Mouse (Mus musculus) monocyte, adult 2 months (primary cell): ENCODE results near the gene Hnrnpul1.

Source experiments
- DNase-seq, 2 experiments: peaks; one replicate each; pipeline ENCODE4 v3.0.0; 2022; ENCODE audit warnings: low spot score in 2 of 2, low read depth in 1 of 2

The Hnrnpul1 gene

DNA sequence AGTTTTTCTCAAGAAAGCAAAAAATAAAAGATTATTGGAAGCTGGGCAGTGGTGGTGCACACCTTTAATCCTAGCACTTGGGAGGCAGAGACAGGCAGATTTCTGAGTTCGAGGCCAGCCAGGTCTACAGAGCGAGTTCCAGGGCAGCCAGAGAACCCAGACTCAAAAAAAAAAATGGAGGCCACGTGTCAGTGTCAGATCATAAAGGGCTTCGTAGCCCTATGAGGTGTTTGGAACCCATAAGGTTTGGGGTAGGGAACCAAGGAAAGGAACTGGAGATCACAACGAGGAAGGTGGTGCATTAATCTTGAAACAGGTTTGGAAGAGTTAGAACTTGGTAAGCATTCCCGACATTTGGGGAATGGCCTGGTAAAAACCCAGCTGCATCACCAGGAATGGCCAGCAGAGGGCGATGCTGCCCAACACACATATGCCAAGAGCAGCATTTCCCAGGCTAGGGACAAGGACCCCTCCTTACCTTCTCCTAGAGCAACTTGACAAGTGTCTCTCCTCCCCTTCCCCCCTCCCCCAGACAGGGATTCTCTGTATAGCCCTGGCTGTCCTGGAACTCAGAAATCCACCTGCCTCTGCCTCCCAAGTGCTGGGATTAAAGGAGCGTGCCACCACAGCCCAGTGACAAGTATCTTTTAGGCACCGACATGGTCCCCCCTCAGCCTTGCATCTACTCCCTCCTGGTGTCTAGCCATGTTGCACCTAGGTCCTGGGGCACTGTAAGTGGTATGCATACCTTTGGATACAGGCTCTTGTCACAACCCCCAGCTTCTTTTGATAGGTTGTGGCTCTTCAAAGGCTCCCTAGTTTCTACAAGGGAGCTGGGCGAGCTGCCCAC, 34.6 kb downstream of the Hnrnpul1 start:
- peak in 1 of 2 experiments; percentile 51 for DNase-seq

GRCm38 (mm10) chr7:25718788-25719417, 35.7 kb downstream of the Hnrnpul1 start, which contains the start of gene Ccdc97:
Ccdc97 (minus strand) TSS chr7:25719088.
- DNase-seq: peak; percentile 77 to 83

- no peak for DNase-seq
These were observed 37.1 kb downstream of the Hnrnpul1 start for GRCm38 (mm10) chr7:25717478-25717877.

DNA sequence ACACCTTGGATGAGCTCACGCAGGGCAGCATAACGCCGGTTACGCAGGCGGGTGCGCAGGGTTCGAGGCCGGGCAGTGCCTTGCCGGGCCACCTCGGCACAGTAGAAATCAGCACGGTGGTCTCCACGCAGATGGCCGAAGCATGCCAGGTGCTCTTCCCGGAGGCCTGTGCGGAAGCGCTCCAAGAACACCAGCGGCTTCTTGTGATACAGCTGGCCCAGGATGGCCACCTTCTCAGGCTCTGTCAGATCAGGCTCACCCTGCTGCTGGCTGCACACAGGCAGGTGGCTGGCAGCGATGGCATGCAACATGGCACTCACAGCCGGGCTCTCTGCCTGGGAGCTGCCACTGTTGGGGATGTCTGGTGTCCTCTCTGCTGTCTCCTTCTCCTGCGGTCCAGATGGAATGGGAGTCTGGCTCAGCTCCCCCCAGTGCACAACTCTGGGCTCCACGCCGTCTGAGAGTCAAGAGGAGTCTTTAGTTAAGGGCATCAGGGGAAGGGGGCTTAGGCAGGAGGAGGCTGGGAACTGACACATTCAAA, 38.8 kb downstream of the Hnrnpul1 start:
- DNase-seq: no peak

DNA sequence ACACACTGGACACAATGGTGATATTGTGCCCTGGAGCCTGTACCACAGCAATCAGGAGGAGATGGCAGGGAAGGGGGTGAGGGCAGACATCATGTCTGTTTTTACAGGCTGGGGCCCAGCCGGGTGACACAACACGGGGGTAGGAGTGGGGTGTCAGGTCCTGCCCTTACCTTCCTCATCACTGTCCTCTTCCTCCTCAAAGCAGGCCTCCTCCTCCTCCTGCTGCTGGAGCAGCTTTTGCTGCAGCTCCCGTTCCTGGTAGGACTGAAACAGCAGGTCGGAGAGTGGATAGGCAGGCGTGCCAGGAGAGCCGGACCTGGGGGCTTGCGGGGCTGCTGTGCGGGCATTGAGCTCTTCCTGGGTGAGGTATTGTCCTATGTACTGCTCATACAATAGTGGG, 40.0 kb downstream of the Hnrnpul1 start:
- no peak for DNase-seq

GRCm38 (mm10) chr7:25712801-25713200, 41.8 kb downstream of the Hnrnpul1 start:
- no peak for DNase-seq

DNA sequence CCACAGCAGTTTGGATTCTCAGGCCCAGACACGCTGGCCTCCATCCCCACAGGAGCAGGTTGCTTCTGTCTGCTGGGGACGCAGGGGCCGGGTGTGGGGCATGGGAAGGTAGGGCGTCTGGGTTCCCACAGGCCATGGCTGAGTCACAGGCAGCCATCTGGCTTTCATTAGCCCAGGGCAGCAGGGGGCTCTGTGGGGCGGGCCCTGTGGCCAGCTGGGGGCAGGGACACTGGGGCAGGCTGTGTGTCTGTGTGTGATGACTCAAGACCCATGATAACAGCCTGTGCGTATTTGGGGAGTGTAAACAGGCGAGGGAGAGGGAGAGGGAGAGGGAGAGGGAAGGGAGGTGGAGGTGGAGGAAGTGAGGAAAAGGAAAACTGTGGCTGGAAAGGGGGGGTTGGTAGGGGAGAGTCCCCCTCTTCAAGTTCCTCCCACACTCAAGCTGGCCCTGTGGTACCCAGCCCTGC, 42.8 kb downstream of the Hnrnpul1 start:
- peak in 1 of 2 experiments; percentile 80 for DNase-seq

- DNase-seq: no peak
These were observed 43.4 kb downstream of the Hnrnpul1 start for GRCm38 (mm10) chr7:25711165-25711564.

GRCm38 (mm10) chr7:25710519-25711130, 43.9 kb downstream of the Hnrnpul1 start:
- DNase-seq: no peak

DNA sequence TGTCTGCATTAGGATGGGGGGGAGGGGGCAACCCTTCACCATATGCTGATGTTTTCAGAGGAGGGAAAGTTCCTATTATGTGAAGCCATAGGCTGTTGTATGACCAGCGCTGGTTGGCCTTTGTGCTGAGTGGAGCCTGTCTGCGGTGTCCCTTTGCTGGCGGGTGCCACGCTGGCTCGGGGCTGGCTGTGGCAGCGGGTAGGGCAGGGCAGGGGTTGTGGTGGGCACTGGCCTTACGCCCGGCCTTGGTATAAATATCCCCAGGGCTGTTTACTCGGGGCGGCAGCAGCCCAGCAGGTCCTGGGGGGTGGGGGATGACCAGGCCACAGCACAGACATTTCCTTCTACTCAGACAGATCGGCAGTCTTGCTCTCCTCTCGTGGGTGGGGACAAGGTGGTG, 44.6 kb downstream of the Hnrnpul1 start:
- no peak for DNase-seq

DNA sequence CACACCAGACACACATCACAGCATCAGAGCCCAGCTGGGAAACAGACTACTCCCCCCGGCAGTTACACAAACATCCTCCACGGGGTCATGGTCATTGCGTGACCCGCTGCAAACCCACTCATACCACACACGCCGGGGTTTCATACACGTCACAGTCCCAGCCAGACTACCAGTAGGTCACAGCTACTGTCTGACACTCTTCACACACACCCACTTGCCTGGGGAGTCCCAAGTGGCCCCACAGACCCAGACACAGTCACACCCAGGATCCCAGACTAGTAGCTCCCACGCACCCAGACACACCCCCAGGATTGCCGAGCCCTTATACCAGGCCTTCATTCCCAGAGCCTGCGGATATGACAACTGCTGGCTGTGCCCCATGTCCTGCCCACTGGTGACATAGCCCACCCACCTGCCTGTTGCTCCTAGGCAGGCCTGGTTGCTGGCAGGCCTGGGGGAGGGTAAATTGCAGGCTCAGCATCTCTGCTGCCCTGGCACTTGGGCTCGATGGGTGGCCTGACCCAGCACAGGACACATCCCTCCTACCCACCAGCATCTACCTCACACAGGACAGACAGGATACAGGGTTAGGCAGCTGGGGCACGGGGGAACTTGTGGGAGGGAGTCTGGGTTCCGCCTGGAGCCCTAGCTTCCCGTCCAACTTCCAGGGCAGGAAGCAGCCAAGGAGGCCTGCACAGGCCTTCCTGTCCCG, 46.8 kb downstream of the Hnrnpul1 start:
- DNase-seq: peak in 1 of 2 experiments; percentile 81

DNA sequence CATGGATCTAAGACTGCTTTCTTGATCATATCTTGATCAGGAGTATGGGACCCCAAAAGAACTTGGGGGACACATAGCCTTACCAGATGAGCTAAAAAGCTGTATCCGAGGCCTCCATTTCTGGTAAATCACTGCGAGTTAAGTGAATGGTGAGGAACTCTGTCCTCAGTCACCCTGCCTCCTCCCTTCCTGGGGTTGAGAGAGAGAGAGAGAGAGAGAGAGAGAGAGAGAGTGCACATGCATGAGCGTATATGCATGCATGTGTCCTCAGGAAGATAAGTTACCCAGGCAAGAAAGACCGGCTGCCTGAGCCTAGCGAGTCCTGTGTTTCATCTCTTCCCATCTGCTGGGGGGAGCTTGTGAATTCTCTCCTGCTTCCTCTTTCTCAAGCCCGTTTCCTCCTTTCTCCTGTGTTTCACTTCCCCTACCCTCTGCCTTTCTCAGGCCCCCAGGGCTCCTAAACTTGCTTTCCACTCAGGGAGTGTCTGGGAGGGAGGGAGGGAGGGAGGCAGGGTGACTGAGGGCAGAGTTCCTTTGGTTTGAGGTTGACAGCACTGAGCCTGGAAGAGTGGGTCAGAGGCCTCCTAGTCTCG, 47.9 kb downstream of the Hnrnpul1 start:
- peak; percentile 64 to 76 for DNase-seq

GRCm38 (mm10) chr7:25705801-25706251, 48.7 kb downstream of the Hnrnpul1 start:
- DNase-seq: peak in 1 of 2 experiments; percentile 49

- DNase-seq: no peak
These were observed 49.7 kb downstream of the Hnrnpul1 start for GRCm38 (mm10) chr7:25704716-25705364.

- DNase-seq: no peak
These were observed 50.6 kb downstream of the Hnrnpul1 start for GRCm38 (mm10) chr7:25703793-25704494.

DNA sequence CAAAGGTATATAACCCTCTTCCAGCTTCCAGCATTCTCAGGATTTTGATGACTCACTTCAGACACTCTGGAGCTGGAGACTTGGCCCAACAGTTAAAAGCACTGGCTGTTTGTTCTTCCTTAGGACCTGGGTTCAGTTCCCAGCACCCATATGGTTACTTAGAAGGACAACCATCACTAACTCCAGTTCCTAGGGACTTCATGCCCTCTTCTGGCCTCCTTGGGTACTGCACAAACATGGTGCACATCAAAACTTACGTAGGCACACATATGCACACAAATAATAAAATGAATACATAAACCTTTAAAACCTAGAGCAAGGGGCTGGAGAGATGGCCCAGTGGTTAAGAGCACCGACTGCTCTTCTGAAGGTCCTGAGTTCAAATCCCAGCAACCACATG, 52.2 kb downstream of the Hnrnpul1 start:
- no peak for DNase-seq

- no peak for DNase-seq
These were observed 53.8 kb downstream of the Hnrnpul1 start for GRCm38 (mm10) chr7:25700732-25701131.

- no peak for DNase-seq
These were observed 54.7 kb downstream of the Hnrnpul1 start for GRCm38 (mm10) chr7:25699851-25700250.

- no peak for DNase-seq
These were observed 60.5 kb downstream of the Hnrnpul1 start for GRCm38 (mm10) chr7:25694104-25694503.
